Mouse (Mus musculus) liver, adult 2 months (tissue): ENCODE data around the gene Bbip1.

Experiments
- CTCF ChIP-seq: fragments of 200-500 bp; IDR thresholded peaks from 2 replicates; pipeline ENCODE4 v1.5.1; 2011; ENCODE audit warnings: low read depth, low read length, control low read depth
- POLR2A ChIP-seq: fragments of 200-500 bp; IDR thresholded peaks from 2 replicates; pipeline ENCODE4 v1.6.1; 2011; ENCODE audit warnings: low read length, control low read depth; ENCODE audit not compliant: insufficient read depth; ENCODE audit errors: extremely low read depth

DNA sequence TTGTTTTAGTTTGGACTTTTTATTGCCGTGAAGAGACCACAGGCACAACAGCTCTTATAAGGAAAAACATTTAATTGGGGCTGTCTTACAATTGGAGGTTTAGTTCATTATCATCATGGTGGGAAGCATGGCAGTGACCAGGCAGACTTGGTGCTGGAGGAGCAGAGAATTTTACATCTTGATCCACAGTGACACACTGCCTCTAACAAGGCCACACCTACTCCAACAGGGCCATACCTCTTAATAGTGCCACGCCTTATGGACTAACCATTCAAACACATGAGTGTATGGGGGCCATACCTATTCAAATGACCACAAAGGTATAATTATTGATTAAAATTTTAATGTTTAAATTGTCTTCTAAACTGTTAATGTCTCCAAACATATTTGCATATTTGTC, 13.1 kb upstream of the Bbip1 start:
- TF ChIP-seq CTCF (no peak), POLR2A (no peak)
